Mouse (Mus musculus) embryonic fibroblast, embryonic 13.5 days (primary cell): ENCODE measurements around the gene Pus1. TPM values are rescaled to one million over a fixed set of nuclear protein-coding genes. Genes with fewer than 3 reads are reported as not detected.

Source experiments
- H3K27ac ChIP-seq: 2 replicates; pipeline ENCODE4 v1.5.1; 2012; ENCODE audit warnings: low read length, control low read depth, inconsistent platforms; ENCODE audit not compliant: insufficient read depth
- H3K4me1 ChIP-seq: 2 replicates; pipeline ENCODE4 v1.6.1; 2011; ENCODE audit warnings: low read length; ENCODE audit not compliant: control insufficient read depth, insufficient read depth
- H3K4me3 ChIP-seq: 2 replicates; pipeline ENCODE4 v1.5.1; 2011; ENCODE audit warnings: mild to moderate bottlenecking, control low read depth, low read length; ENCODE audit not compliant: insufficient read depth
- CTCF ChIP-seq: IDR thresholded peaks from 2 replicates; pipeline ENCODE4 v1.5.1; 2011; ENCODE audit warnings: mild to moderate bottlenecking, control low read depth, low read length, moderate library complexity, borderline replicate concordance; ENCODE audit not compliant: insufficient read depth
- POLR2A ChIP-seq: IDR thresholded peaks from 2 replicates; pipeline ENCODE4 v1.6.1; 2011; ENCODE audit warnings: low read depth, mild to moderate bottlenecking, control low read depth, low read length, moderate library complexity
- polyA plus RNA-seq: library from polyadenylated mRNA; stranded (reverse); fragments of >200 nt; gene quantifications from 2 replicates; pipeline ENCODE4 v1.2.4, GENCODE M21; 2011; ENCODE audit warnings: low read depth; ENCODE audit not compliant: missing spikeins, insufficient read length

Gene Pus1
- polyA plus RNA-seq, 1 experiment = 20.4 TPM

DNA sequence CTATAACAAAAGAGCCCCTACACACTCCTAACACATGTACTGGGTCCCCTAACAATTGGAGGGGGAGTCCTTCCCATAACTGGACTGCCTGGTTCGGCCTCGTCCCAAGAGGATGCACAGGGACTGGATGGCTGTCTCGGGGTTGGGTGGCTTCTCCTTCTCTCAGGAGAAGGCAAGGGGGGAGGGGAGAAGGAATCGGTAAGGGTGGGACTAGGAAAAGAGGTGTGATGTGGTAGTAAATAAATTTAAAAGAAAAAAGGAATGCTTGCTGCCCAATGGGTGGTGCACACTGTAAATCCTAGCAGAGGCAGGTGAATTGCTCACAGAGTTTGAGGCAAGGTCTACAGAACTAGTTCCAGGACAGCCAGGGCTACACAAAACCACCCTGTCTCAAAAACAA, 25.7 kb upstream of the Pus1 start:
- Histone ChIP-seq H3K27ac (no peak overlapping the region), H3K4me3 (no peak overlapping the region), H3K4me1 (peaks cover 3% of the 10 kb centered on the region; the same call in 1 of the 2 replicates)
- TF ChIP-seq CTCF (no peak), POLR2A (no peak)

GRCm38 (mm10) chr5:110804012-110804743, 23.7 kb upstream of the Pus1 start:
- TF ChIP-seq CTCF (no peak), POLR2A (no peak)
- no peak overlapping the region for H3K27ac ChIP-seq
- peaks cover 3% of the 10 kb centered on the region; the same call in 1 of the 2 replicates for H3K4me1 ChIP-seq
- no peak overlapping the region for H3K4me3 ChIP-seq

DNA sequence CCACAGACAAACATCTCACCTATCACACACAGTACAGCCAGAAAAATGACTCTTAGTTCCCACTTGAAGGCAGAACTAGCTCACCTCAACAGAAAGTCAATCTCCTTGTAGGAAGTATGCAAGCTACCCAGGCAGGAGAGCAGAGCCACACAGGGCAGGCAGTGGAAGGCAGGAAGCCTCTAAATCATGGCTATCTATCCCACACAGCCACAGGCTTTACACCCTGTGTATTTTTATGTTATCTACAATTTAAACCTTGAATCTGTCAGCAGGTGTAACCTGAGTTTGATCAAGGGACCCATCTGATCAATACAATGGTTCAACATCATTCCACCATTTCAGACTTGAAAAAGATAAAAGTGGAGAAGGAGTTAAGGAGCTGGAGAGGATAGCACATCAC, 22.4 kb upstream of the Pus1 start:
- Histone ChIP-seq H3K27ac (no peak overlapping the region), H3K4me1 (peaks cover 3% of the 10 kb centered on the region; the same call in 1 of the 2 replicates), H3K4me3 (no peak overlapping the region)
- TF ChIP-seq POLR2A = no peak

GRCm38 (mm10) chr5:110802186-110802585, 21.7 kb upstream of the Pus1 start:
- Histone ChIP-seq H3K4me1 (no peaks in the 10 kb centered on the region), H3K4me3 (no peak overlapping the region), H3K27ac (no peak overlapping the region)
- TF ChIP-seq CTCF (no peak), POLR2A (no peak)

DNA sequence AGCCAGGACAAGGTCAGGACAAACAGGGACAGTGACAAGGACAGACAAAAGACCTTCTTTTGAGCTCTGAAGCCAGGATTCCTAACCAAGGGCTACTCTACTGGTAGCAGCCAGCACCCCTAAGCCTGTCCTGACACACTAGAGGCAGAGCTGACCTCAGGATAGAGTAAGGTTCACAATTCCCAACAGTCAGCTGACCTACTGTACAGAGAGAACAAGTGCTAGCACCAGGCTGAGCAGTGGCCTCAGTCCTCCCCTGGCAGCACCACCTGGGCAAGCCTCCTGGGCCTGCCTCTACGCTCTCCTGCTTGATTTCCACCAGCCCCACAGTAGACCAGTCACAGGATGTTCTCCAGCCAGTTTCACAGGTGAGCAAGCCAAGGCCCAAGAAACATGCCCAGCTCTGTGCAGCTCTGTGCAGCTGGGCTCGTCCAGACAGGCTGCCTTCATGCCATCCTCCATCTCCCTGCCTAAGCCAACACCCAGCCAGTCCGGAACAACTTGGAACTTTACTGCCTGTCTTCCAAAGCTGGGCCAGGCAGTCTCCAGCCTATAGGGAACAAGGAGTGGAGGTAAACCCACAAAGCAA, 20.7 kb upstream of the Pus1 start:
- TF ChIP-seq POLR2A (no peak), CTCF (no peak)
- Histone ChIP-seq H3K4me3 (no peak overlapping the region), H3K4me1 (no peaks in the 10 kb centered on the region), H3K27ac (no peak overlapping the region)

DNA sequence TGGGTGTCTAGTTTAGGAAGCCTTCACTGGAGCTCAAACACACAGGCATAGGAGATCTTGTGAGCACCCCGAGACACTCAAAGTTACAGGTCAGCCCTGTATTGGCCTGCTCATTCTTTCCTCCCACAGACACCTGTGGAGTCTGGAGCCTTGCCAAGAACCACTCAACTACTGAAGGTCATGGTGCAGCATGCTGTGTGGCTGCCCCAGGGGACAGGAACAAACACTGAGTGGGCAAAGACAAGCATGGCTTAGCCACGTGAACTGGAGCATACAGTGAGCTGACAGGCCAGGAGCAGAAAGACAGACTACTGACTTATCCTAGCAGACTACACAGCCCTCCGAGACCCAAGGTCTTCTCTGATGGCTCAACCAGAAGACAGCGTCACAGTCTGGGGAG, 17.2 kb upstream of the Pus1 start:
- Histone ChIP-seq H3K4me3 (no peak overlapping the region), H3K27ac (no peak overlapping the region), H3K4me1 (no peaks in the 10 kb centered on the region)
- no peak for TF ChIP-seq POLR2A
- no peak for TF ChIP-seq CTCF

DNA sequence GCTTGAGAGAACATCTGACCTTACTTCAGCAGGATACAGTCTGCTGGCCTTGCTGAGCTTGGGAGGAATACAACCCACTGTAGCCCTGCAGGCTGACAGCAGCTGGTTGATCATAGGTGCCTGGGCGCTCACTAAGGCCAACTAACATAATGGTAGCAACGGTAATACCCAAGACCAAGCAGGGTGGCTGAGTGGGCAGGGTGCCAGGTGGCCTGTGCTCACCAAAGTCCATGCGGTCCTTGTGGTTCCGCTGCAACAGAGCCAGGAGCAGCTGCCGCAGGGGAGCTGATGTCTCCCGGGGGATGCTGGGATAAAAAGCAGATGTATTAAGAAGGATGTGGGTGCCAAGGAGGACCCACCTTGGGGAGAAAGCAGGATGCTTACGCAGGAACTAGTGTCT, 13.9 kb upstream of the Pus1 start:
- H3K27ac ChIP-seq = no peak overlapping the region
- H3K4me1 ChIP-seq = no peaks in the 10 kb centered on the region
- H3K4me3 ChIP-seq = no peak overlapping the region
- TF ChIP-seq CTCF (no peak), POLR2A (no peak)

GRCm38 (mm10) chr5:110788684-110789083, 8.2 kb upstream of the Pus1 start:
- H3K27ac ChIP-seq = no peak overlapping the region
- peak; percentile 69 for TF ChIP-seq CTCF
- TF ChIP-seq POLR2A = no peak
- H3K4me3 ChIP-seq = no peak overlapping the region
- H3K4me1 ChIP-seq = no peaks in the 10 kb centered on the region

- TF ChIP-seq CTCF (peak; percentile 28; the same call in 1 of the 2 replicates), POLR2A (no peak)
- Histone ChIP-seq H3K4me3 (no peak overlapping the region), H3K4me1 (no peaks in the 10 kb centered on the region), H3K27ac (no peak overlapping the region)
Observed at GRCm38 (mm10) chr5:110786081-110786835, 5.8 kb upstream of the Pus1 start.

DNA sequence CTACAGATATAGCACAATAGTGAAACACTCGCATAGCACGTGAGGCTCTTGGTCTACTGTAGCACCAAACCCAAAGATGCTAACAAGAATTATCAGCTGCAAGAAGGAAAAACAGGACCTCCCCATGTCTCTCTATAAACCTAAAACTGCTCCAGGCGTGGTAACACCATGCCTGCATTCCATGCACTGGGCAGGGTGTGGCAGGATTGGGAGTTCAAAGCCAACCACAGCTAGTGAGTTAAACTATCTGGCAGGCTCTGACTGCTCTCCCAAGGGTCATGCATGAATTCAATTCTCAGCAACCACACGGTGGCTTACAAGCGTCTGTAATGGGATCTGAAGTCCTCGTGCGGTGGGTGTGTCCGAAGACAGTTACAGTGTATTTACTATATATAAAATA, 2.7 kb upstream of the Pus1 start:
- H3K4me1 ChIP-seq = 0 out of 2 replicates have a peak, but pooled peaks cover 2% of the 10 kb centered on the region
- TF ChIP-seq POLR2A = no peak
- TF ChIP-seq CTCF = no peak
- no peak overlapping the region for H3K27ac ChIP-seq
- no peak overlapping the region for H3K4me3 ChIP-seq
